Mouse (Mus musculus) intestine, postnatal 0 days (tissue): Measurements from ENCODE around the gene Gss. TPM values are rescaled to one million over a fixed set of nuclear protein-coding genes. Genes with fewer than 3 reads are reported as not detected.

Experiments used
- ATAC-seq: fragments of 200-750 bp; cut with Nextera tagmentation; 2 replicates; pipeline ENCODE4 v1.8.0; 2017; ENCODE audit warnings: mild to moderate bottlenecking, moderate TSS enrichment, moderate library complexity
- H3K27ac ChIP-seq: fragments of 300-500 bp; sonication (generic); 2 replicates; pipeline ENCODE4 v1.5.1; 2014; ENCODE audit warnings: mild to moderate bottlenecking, low read depth, low read length, moderate library complexity
- H3K27me3 ChIP-seq: fragments of 300-500 bp; sonication (generic); replicated peaks from 2 replicates; pipeline ENCODE4 v1.6.1; 2014; ENCODE audit warnings: low read length, mixed read lengths; ENCODE audit not compliant: control insufficient read depth, insufficient read depth
- H3K36me3 ChIP-seq: fragments of 300-500 bp; sonication (generic); 2 replicates; pipeline ENCODE4 v1.6.1; 2014; ENCODE audit warnings: mild to moderate bottlenecking, moderate library complexity; ENCODE audit not compliant: control insufficient read depth, insufficient read depth
- H3K4me1 ChIP-seq: fragments of 300-500 bp; sonication (generic); replicated peaks from 2 replicates; pipeline ENCODE4 v1.6.1; 2014; ENCODE audit warnings: antibody characterized with exemption, low read length, mixed read lengths; ENCODE audit not compliant: control insufficient read depth, insufficient read depth
- H3K4me2 ChIP-seq: fragments of 300-500 bp; sonication (generic); replicated peaks from 2 replicates; pipeline ENCODE4 v1.6.1; 2014; ENCODE audit warnings: low read depth, mild to moderate bottlenecking, moderate library complexity
- H3K4me3 ChIP-seq: fragments of 300-500 bp; sonication (generic); 2 replicates; pipeline ENCODE4 v1.5.1; 2014; ENCODE audit warnings: low read depth, low read length
- H3K9ac ChIP-seq: fragments of 300-500 bp; sonication (generic); 2 replicates; pipeline ENCODE4 v1.6.1; 2014; ENCODE audit warnings: mild to moderate bottlenecking, low read depth, low read length
- H3K9me3 ChIP-seq: fragments of 300-500 bp; sonication (generic); 2 replicates; pipeline ENCODE4 v1.6.1; 2016; ENCODE audit warnings: mixed run types; ENCODE audit not compliant: control insufficient read depth
- CTCF ChIP-seq: sonication (generic); IDR thresholded peaks from 2 replicates; pipeline ENCODE4 v1.5.1; 2016; ENCODE audit warnings: low read depth, mild to moderate bottlenecking, control low read depth, antibody characterized with exemption, moderate library complexity
- WGBS: fragments of 180-500 bp; shearing (Covaris S2); extraction: QIAGEN DNeasy Blood & Tissue Kit; methylation state at CpG from one replicate; pipeline ENCODE4 v1.1.7; 2014; 5-methylcytosine and 5-hydroxymethylcytosine counted together
- polyA plus RNA-seq: library from polyadenylated mRNA; unstranded; fragments of >200 nt; fragmentation: Nextera tagmentation; extraction: Ambion mirVana; gene quantifications from 2 replicates; pipeline ENCODE4 v1.2.1, GENCODE M21; 2015

The Gss gene
- polyA plus RNA-seq, 1 experiment from 2014 or later = 219 TPM

- H3K36me3 ChIP-seq = peaks cover 62% of the 10 kb centered on the region
- H3K9ac ChIP-seq = no peak overlapping the region
- H3K4me2 ChIP-seq = no peak overlapping the region
- no peaks in the 10 kb centered on the region for H3K9me3 ChIP-seq
- no peak for TF ChIP-seq CTCF
- WGBS = 36% methylated on average over 1 of the region's 1 CpGs
- no peak for ATAC-seq
- no peak overlapping the region for H3K4me3 ChIP-seq
- no peaks in the 10 kb centered on the region for H3K4me1 ChIP-seq
- no peak overlapping the region for H3K27ac ChIP-seq
- H3K27me3 ChIP-seq = no peaks in the 10 kb centered on the region
Observed at GRCm38 (mm10) chr2:155562209-155562608, 30.4 kb downstream of the Gss start.

GRCm38 (mm10) chr2:155554426-155554985, 38.1 kb downstream of the Gss start:
- Histone ChIP-seq H3K27ac (no peak overlapping the region), H3K9ac (no peak overlapping the region), H3K4me1 (no peaks in the 10 kb centered on the region), H3K36me3 (peaks cover 7% of the 10 kb centered on the region), H3K4me2 (no peak overlapping the region), H3K27me3 (no peaks in the 10 kb centered on the region), H3K4me3 (no peak overlapping the region), H3K9me3 (no peaks in the 10 kb centered on the region)
- no peak for TF ChIP-seq CTCF
- no peak for ATAC-seq
- WGBS = 83% methylated on average over 2 of the region's 2 CpGs

- Histone ChIP-seq H3K9ac (no peak overlapping the region), H3K36me3 (no peaks in the 10 kb centered on the region), H3K4me3 (no peak overlapping the region), H3K9me3 (no peaks in the 10 kb centered on the region), H3K4me2 (no peak overlapping the region), H3K27ac (no peak overlapping the region; the same call in 1 of the 2 replicates), H3K27me3 (no peaks in the 10 kb centered on the region), H3K4me1 (no peaks in the 10 kb centered on the region)
- ATAC-seq = peak; percentile 96
- TF ChIP-seq CTCF = no peak
Observed at GRCm38 (mm10) chr2:155552949-155553354, 39.7 kb downstream of the Gss start.

GRCm38 (mm10) chr2:155552336-155552735, 40.3 kb downstream of the Gss start:
- H3K4me2 ChIP-seq = no peak overlapping the region
- H3K9me3 ChIP-seq = no peaks in the 10 kb centered on the region
- no peaks in the 10 kb centered on the region for H3K4me1 ChIP-seq
- H3K4me3 ChIP-seq = no peak overlapping the region
- H3K9ac ChIP-seq = no peak overlapping the region
- no peaks in the 10 kb centered on the region for H3K36me3 ChIP-seq
- ATAC-seq = no peak
- no peaks in the 10 kb centered on the region for H3K27me3 ChIP-seq
- no peak for TF ChIP-seq CTCF
- H3K27ac ChIP-seq = 0 out of 2 replicates have a peak overlapping the region, but pooled peaks have one; percentile 21

- Histone ChIP-seq H3K9me3 (no peaks in the 10 kb centered on the region), H3K27ac (no peak overlapping the region), H3K4me1 (no peaks in the 10 kb centered on the region), H3K9ac (no peak overlapping the region), H3K4me3 (no peak overlapping the region), H3K36me3 (no peaks in the 10 kb centered on the region), H3K27me3 (no peaks in the 10 kb centered on the region), H3K4me2 (no peak overlapping the region)
- 31% methylated on average over 1 of the region's 1 CpGs for WGBS
- ATAC-seq = peak; percentile 51
- TF ChIP-seq CTCF = no peak
Observed at GRCm38 (mm10) chr2:155546955-155547354, 45.7 kb downstream of the Gss start.

GRCm38 (mm10) chr2:155540822-155541458, 51.7 kb downstream of the Gss start:
- Histone ChIP-seq H3K9ac (no peak overlapping the region), H3K9me3 (no peaks in the 10 kb centered on the region), H3K4me2 (no peak overlapping the region), H3K4me1 (0 out of 2 replicates have a peak, but pooled peaks cover 3% of the 10 kb centered on the region), H3K27ac (no peak overlapping the region), H3K4me3 (no peak overlapping the region), H3K36me3 (no peaks in the 10 kb centered on the region), H3K27me3 (no peaks in the 10 kb centered on the region)
- ATAC-seq = 0 out of 2 replicates have a peak, but pooled peaks have one; percentile 36
- no peak for TF ChIP-seq CTCF
- WGBS = 57% methylated on average over 6 of the region's 6 CpGs
